Mouse (Mus musculus) thymus, adult 2 months (tissue): ENCODE data around the gene Gm12184.

Experiments
- CTCF ChIP-seq: fragments of 200-500 bp; IDR thresholded peaks from 2 replicates; pipeline ENCODE4 v1.5.1; 2012; ENCODE audit warnings: mild to moderate bottlenecking, control low read depth, low read length, moderate library complexity, borderline replicate concordance; ENCODE audit not compliant: control insufficient read depth, poor library complexity, insufficient read depth; ENCODE audit errors: extremely low read depth
- POLR2A ChIP-seq: fragments of 200-500 bp; IDR thresholded peaks from 2 replicates; pipeline ENCODE4 v1.6.1; 2012; ENCODE audit warnings: mild to moderate bottlenecking, low read length, control low read depth, moderate library complexity; ENCODE audit not compliant: control insufficient read depth, poor library complexity, insufficient read depth; ENCODE audit errors: extremely low read depth

DNA sequence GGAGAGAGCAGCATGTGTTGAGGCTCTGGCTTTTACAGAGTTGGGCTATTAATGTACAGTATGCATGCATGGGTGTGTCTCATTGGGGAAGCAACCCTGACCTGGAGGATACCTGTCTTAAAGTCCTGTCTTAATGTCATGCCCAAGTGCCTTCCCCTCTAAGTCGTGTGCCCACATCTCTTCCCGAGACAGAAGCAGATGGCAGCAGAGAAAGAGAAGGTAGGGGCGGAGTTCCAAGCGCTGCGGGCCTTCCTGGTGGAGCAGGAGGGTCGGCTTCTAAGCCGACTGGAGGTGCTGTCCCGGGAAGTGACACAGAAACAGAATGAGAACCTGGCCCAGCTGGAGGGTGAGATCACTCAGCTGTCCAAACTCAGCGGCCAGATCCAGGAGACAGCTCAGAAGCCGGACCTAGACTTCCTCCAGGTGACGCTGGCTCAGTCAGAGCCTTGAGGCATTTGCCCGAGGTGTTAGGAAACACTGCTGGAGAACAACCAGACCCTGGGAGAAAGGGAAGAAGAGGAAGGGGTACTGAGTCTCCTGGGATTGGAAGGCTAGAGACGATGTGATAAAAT is 18.9 kb upstream of the Gm12184 start:
- TF ChIP-seq CTCF (no peak), POLR2A (no peak)
